Mouse (Mus musculus) liver, embryonic 16.5 days (tissue): ENCODE results near the gene Atp1a2. TPM values are rescaled to one million over a fixed set of nuclear protein-coding genes. Genes with fewer than 3 reads are reported as not detected.

Experiments
- ATAC-seq: fragments of 200-750 bp; cut with Nextera tagmentation; 2 replicates; pipeline ENCODE4 v1.8.0; 2017; ENCODE audit warnings: low read depth, mild to moderate bottlenecking, moderate number of reproducible peaks, moderate library complexity
- H3K27ac ChIP-seq: fragments of 300-500 bp; sonication (generic); 2 replicates; pipeline ENCODE4 v1.5.1; 2014; ENCODE audit warnings: mild to moderate bottlenecking, low read length
- H3K27me3 ChIP-seq: fragments of 300-500 bp; sonication (generic); 2 replicates; pipeline ENCODE4 v1.6.1; 2014; ENCODE audit warnings: low read depth, low read length, mixed read lengths; ENCODE audit not compliant: control insufficient read depth, insufficient read depth
- H3K36me3 ChIP-seq: fragments of 300-500 bp; sonication (generic); 2 replicates; pipeline ENCODE4 v1.6.1; 2014; ENCODE audit warnings: mild to moderate bottlenecking; ENCODE audit not compliant: control insufficient read depth, insufficient read depth
- H3K4me1 ChIP-seq: fragments of 300-500 bp; sonication (generic); 2 replicates; pipeline ENCODE4 v1.6.1; 2014; ENCODE audit warnings: low read depth, low read length, mixed read lengths; ENCODE audit not compliant: control insufficient read depth
- H3K4me2 ChIP-seq: fragments of 300-500 bp; sonication (generic); 2 replicates; pipeline ENCODE4 v1.6.1; 2014; ENCODE audit warnings: low read depth, low read length, mixed read lengths
- H3K4me3 ChIP-seq: fragments of 300-500 bp; sonication (generic); 2 replicates; pipeline ENCODE4 v1.5.1; 2014; ENCODE audit warnings: low read depth, mild to moderate bottlenecking, low read length
- H3K9ac ChIP-seq: fragments of 300-500 bp; sonication (generic); 2 replicates; pipeline ENCODE4 v1.6.1; 2014; ENCODE audit warnings: low read depth, low read length
- H3K9me3 ChIP-seq: fragments of 300-500 bp; sonication (generic); replicated peaks from 2 replicates; pipeline ENCODE4 v1.6.1; 2016; ENCODE audit warnings: low read length; ENCODE audit not compliant: control insufficient read depth
- WGBS: fragments of 180-500 bp; shearing (Covaris S2); extraction: QIAGEN DNeasy Blood & Tissue Kit; methylation state at CpG from one replicate; pipeline ENCODE4 v1.1.7; 2014; ENCODE audit not compliant: insufficient replicate concordance; 5-methylcytosine and 5-hydroxymethylcytosine counted together
- polyA plus RNA-seq: library from polyadenylated mRNA; unstranded; fragments of >200 nt; fragmentation: Nextera tagmentation; extraction: Ambion mirVana; gene quantifications from 2 replicates; pipeline ENCODE4 v1.2.1, GENCODE M21; 2015

Atp1a2 gene
- polyA plus RNA-seq, 1 experiment from 2014 or later: 0.52 TPM

- no peak overlapping the region for H3K9ac ChIP-seq
- no peak for ATAC-seq
- H3K4me1 ChIP-seq: no peaks in the 10 kb centered on the region
- H3K27ac ChIP-seq: no peak overlapping the region
- no peaks in the 10 kb centered on the region for H3K27me3 ChIP-seq
- no peaks in the 10 kb centered on the region for H3K9me3 ChIP-seq
- 28% methylated on average over 3 of the region's 3 CpGs for WGBS
- no peaks in the 10 kb centered on the region for H3K36me3 ChIP-seq
- H3K4me2 ChIP-seq: no peak overlapping the region
- H3K4me3 ChIP-seq: no peak overlapping the region
These were observed 8.3 kb downstream of the Atp1a2 start for GRCm38 (mm10) chr1:172289617-172289946.

- H3K36me3 ChIP-seq: no peaks in the 10 kb centered on the region
- H3K4me2 ChIP-seq: no peak overlapping the region
- H3K9ac ChIP-seq: no peak overlapping the region
- no peaks in the 10 kb centered on the region for H3K27me3 ChIP-seq
- H3K4me3 ChIP-seq: no peak overlapping the region
- no peaks in the 10 kb centered on the region for H3K9me3 ChIP-seq
- H3K27ac ChIP-seq: no peak overlapping the region
- WGBS: 70% methylated on average over 11 of the region's 11 CpGs
- no peak for ATAC-seq
- no peaks in the 10 kb centered on the region for H3K4me1 ChIP-seq
These were observed 8.8 kb downstream of the Atp1a2 start for GRCm38 (mm10) chr1:172288900-172289616.

- Histone ChIP-seq H3K4me3 (no peak overlapping the region), H3K36me3 (no peaks in the 10 kb centered on the region), H3K27me3 (no peaks in the 10 kb centered on the region), H3K4me2 (no peak overlapping the region), H3K27ac (no peak overlapping the region), H3K4me1 (no peaks in the 10 kb centered on the region), H3K9ac (no peak overlapping the region), H3K9me3 (no peaks in the 10 kb centered on the region)
- no peak for ATAC-seq
- 72% methylated on average over 5 of the region's 5 CpGs for WGBS
These were observed 11.1 kb downstream of the Atp1a2 start for GRCm38 (mm10) chr1:172286740-172287139.

- Histone ChIP-seq H3K36me3 (no peaks in the 10 kb centered on the region), H3K4me3 (no peak overlapping the region), H3K4me2 (no peak overlapping the region), H3K9me3 (no peaks in the 10 kb centered on the region), H3K4me1 (no peaks in the 10 kb centered on the region), H3K27me3 (no peaks in the 10 kb centered on the region), H3K9ac (no peak overlapping the region), H3K27ac (no peak overlapping the region)
- ATAC-seq: no peak
- 85% methylated on average over 14 of the region's 14 CpGs for WGBS
These were observed 13.6 kb downstream of the Atp1a2 start for GRCm38 (mm10) chr1:172284221-172284620.

GRCm38 (mm10) chr1:172283073-172283472, 14.8 kb downstream of the Atp1a2 start:
- 79% methylated on average over 6 of the region's 6 CpGs for WGBS
- Histone ChIP-seq H3K27ac (no peak overlapping the region), H3K4me3 (no peak overlapping the region), H3K27me3 (no peaks in the 10 kb centered on the region), H3K9me3 (no peaks in the 10 kb centered on the region), H3K9ac (no peak overlapping the region), H3K4me1 (no peaks in the 10 kb centered on the region), H3K36me3 (no peaks in the 10 kb centered on the region), H3K4me2 (no peak overlapping the region)
- no peak for ATAC-seq

GRCm38 (mm10) chr1:172281522-172282254, 16.2 kb downstream of the Atp1a2 start:
- ATAC-seq: no peak
- Histone ChIP-seq H3K4me1 (no peaks in the 10 kb centered on the region), H3K36me3 (no peaks in the 10 kb centered on the region), H3K9me3 (no peaks in the 10 kb centered on the region), H3K27me3 (no peaks in the 10 kb centered on the region), H3K9ac (no peak overlapping the region), H3K4me3 (no peak overlapping the region), H3K27ac (no peak overlapping the region), H3K4me2 (no peak overlapping the region)
- 67% methylated on average over 10 of the region's 10 CpGs for WGBS

- Histone ChIP-seq H3K9ac (no peak overlapping the region), H3K4me3 (no peak overlapping the region), H3K36me3 (no peaks in the 10 kb centered on the region), H3K27ac (no peak overlapping the region), H3K9me3 (no peaks in the 10 kb centered on the region), H3K4me1 (no peaks in the 10 kb centered on the region), H3K4me2 (no peak overlapping the region), H3K27me3 (no peaks in the 10 kb centered on the region)
- 58% methylated on average over 16 of the region's 16 CpGs for WGBS
- ATAC-seq: no peak
These were observed 17.9 kb downstream of the Atp1a2 start for GRCm38 (mm10) chr1:172279768-172280509.

- Histone ChIP-seq H3K4me3 (no peak overlapping the region), H3K36me3 (no peaks in the 10 kb centered on the region), H3K9ac (no peak overlapping the region), H3K4me1 (no peaks in the 10 kb centered on the region), H3K4me2 (no peak overlapping the region), H3K27me3 (no peaks in the 10 kb centered on the region), H3K27ac (no peak overlapping the region), H3K9me3 (no peaks in the 10 kb centered on the region)
- 84% methylated on average over 13 of the region's 13 CpGs for WGBS
- no peak for ATAC-seq
These were observed 19.5 kb downstream of the Atp1a2 start for GRCm38 (mm10) chr1:172278328-172278727.

GRCm38 (mm10) chr1:172277172-172277571, 20.7 kb downstream of the Atp1a2 start:
- H3K4me3 ChIP-seq: no peak overlapping the region
- ATAC-seq: no peak
- no peaks in the 10 kb centered on the region for H3K36me3 ChIP-seq
- H3K27ac ChIP-seq: no peak overlapping the region
- WGBS: 20% methylated on average over 3 of the region's 3 CpGs
- H3K4me1 ChIP-seq: no peaks in the 10 kb centered on the region
- no peaks in the 10 kb centered on the region for H3K9me3 ChIP-seq
- no peaks in the 10 kb centered on the region for H3K27me3 ChIP-seq
- H3K4me2 ChIP-seq: no peak overlapping the region
- no peak overlapping the region for H3K9ac ChIP-seq
